Mouse (Mus musculus) C2C12 (cell line): ENCODE measurements around the gene Clstn3.

Experiments
- CTCF ChIP-seq: IDR thresholded peaks from one replicate; pipeline ENCODE4 v1.5.1; 2011; ENCODE audit not compliant: control insufficient read depth, insufficient read depth, insufficient read length
- FOSL1 ChIP-seq: IDR thresholded peaks from one replicate; pipeline ENCODE4 v1.8.0; 2011; ENCODE audit warnings: mild to moderate bottlenecking, low read length; ENCODE audit not compliant: poor library complexity, insufficient read depth, severe bottlenecking
- MAX ChIP-seq: IDR thresholded peaks from one replicate; pipeline ENCODE4 v1.6.1; 2011; ENCODE audit warnings: mild to moderate bottlenecking, control low read depth
- MYOD1 ChIP-seq: IDR thresholded peaks from one replicate; pipeline ENCODE4 v1.6.1; 2011; ENCODE audit warnings: low read depth; ENCODE audit not compliant: control insufficient read depth, insufficient read length
- USF1 ChIP-seq: IDR thresholded peaks from one replicate; pipeline ENCODE4 v1.6.1; 2011; ENCODE audit warnings: low read depth, mild to moderate bottlenecking, control low read depth, moderate library complexity

DNA sequence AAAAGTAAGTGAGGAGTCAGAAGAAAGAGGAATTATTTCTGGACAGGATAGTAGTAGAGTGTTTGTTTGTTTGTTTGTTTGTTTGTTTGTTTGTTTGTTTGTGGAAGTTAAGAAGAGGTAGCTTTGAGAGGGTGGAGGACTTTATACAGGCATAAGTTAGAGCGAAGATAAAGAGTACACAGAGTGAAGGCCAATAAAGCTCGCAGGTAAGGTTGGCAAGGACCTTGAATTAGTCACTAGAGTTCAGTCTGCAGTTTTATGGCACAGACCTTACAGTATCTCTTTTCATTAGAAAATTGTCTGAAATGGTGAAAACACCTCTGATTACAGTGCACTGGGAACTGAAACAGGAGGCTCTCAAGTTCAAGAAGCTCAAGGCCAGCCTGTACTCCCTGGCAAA is 18.6 kb downstream of the Clstn3 start:
- TF ChIP-seq USF1 (no peak), CTCF (no peak), FOSL1 (no peak), MYOD1 (no peak), MAX (no peak)
